Mouse (Mus musculus): ENCODE measurements around the gene Ano6. TPM values are rescaled to one million over a fixed set of nuclear protein-coding genes. Genes with fewer than 3 reads are reported as not detected.
A peak's percentile ranks its signal among the peaks of the same experiment; 100 is the strongest.

Gene Ano6
- 28.6 and 30.1 TPM in 2 replicates for polyA plus RNA-seq (2015; fragmentation: Nextera tagmentation; extraction: Ambion mirVana)

DNA sequence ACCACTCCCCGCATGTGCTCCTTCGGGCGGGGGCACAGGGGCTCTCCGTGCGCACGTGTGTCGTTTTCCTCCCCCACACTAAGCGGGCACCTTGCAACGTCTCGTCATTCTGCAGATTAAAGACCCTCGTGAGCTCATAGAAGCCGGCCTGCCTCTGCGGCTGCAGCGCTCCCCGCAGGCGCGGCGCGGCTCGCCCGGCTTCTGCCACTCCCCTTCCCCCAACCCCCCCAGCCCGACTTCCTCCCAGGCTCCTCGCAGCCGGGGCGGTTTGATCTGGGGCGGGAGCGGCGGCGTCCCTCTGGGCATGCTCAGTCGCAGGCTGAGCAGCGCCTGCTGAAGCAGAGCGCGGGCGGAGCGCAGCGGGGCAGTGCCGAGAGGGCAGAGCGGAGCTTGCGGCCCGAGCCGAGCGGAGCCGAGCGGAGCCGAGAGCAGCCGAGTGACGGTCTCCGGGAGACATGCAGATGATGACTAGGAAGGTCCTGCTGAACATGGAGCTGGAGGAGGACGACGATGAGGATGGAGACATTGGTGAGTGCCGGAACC, at the start of gene Ano6:
Ano6 (plus strand) TSS at position 315 of the 543 bp plus-strand sequence.
- Histone ChIP-seq H3K27ac (replicated peaks) (peak within 1 kb of the TSS; percentile 81), H3K4me2 (peak within 1 kb of the TSS; percentile 81), H3K36me3 (no peaks in the 10 kb centered on the region), H3K4me3 (peak within 1 kb of the TSS; percentile 65), H3K9ac (peak within 1 kb of the TSS; percentile 82), H3K9me3 (no peaks in the 10 kb centered on the region), H3K27me3 (no peaks in the 10 kb centered on the region), H3K4me1 (replicated peaks) (peaks cover 43% of the 10 kb centered on the region)
- ATAC-seq (ENCODE audit: low FRiP score, low read depth) = peak; percentile 97
- under 1% methylated on average over 51 of the region's 51 CpGs for WGBS

DNA sequence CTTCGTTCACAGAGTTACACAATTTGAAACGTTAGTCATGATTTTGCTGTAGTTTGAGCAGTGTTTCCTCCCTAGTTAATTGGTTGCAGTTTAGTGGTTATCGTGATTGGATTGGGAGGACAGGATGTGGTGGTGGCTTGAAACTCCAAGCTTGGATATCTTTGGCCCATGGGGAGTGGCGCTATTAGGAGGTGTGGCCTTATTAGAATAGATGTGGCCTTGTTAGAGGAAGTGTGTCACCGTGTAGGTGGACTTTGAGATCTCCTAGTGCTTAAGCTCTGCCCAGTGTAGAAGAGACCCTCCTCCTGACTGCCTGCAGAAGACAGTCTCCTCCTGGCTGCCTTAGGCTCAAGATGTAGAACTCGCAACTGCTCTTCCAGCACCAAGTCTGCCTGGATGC, 47.7 kb upstream of the Ano6 start:
- Histone ChIP-seq H3K9me3 (no peaks in the 10 kb centered on the region), H3K27ac (replicated peaks) (no peak overlapping the region), H3K4me2 (no peak overlapping the region), H3K4me3 (no peak overlapping the region), H3K4me1 (replicated peaks) (peaks cover 8% of the 10 kb centered on the region; the same call in 1 of the 2 replicates), H3K27me3 (no peaks in the 10 kb centered on the region), H3K9ac (no peak overlapping the region), H3K36me3 (no peaks in the 10 kb centered on the region)
- no peak for ATAC-seq (ENCODE audit: low FRiP score, low read depth)
- WGBS = 93% methylated on average over 6 of the region's 6 CpGs

DNA sequence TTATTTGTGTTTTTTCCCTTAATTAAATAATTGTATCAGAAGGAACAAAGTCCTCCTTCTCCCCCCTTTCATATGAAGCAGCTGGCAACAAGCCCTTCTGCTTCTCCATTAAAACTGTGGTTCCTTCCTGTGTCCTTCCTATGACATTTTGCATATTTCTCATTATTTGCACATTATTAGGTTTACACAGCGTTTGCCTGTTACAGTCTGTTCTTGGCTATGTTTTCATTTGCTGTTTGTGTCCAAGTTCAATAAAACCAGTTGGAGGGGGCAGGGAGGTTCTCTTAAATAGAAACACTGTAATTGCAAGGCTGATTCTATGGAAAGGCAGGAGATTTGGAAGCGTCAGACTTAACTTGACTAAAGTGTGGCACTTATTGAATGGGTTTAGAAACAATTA, 46.8 kb upstream of the Ano6 start:
- Histone ChIP-seq H3K4me1 (replicated peaks) (peaks cover 8% of the 10 kb centered on the region; the same call in 1 of the 2 replicates), H3K36me3 (no peaks in the 10 kb centered on the region), H3K4me2 (no peak overlapping the region), H3K9ac (no peak overlapping the region), H3K27ac (replicated peaks) (no peak overlapping the region), H3K4me3 (no peak overlapping the region), H3K9me3 (no peaks in the 10 kb centered on the region), H3K27me3 (no peaks in the 10 kb centered on the region)
- ATAC-seq (ENCODE audit: low FRiP score, low read depth) = no peak
- WGBS = 84% methylated on average over 2 of the region's 2 CpGs

DNA sequence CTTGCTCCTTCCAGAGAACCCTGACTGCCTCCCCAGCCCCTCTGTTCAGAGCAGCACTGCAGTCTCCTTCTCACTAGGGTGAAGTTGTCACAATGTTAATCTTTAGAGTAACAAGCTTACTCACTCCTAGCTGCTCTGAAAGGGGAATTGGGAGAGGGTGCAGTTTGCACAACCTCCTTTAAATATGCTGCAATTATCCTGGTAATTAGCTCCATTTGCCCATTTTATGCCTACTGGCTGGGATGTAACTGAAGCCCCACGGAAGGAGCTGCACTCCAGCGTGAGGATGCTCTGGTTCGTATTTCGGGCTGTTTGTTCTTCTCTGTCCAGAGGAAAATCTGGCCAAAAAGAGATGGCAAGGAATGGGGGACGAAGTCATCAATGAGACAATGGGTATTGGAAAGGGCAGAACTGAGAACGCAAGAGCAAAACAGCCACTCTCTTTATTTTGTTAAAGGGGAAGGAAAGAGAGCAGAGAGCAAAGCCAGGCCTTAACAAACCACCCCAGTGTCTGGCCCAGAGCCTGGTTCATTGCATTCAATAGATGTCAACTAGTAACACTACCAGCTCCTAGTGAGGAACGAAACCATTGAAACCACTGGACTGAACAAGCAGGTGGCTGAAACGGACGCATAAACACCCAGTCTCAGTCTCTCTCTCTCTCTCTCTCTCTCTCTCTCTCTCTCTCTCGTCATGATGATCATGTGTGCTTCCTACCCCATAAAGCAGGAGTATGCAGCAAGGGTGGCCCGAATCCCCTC, 45.1 kb upstream of the Ano6 start:
- no peak overlapping the region for H3K4me3 ChIP-seq
- H3K27ac ChIP-seq (replicated peaks) = no peak overlapping the region
- H3K27me3 ChIP-seq = no peaks in the 10 kb centered on the region
- H3K9ac ChIP-seq = no peak overlapping the region
- 62% methylated on average over 11 of the region's 11 CpGs for WGBS
- no peak overlapping the region for H3K4me2 ChIP-seq
- no peak for ATAC-seq (ENCODE audit: low FRiP score, low read depth)
- H3K4me1 ChIP-seq (replicated peaks) = peaks cover 8% of the 10 kb centered on the region; the same call in 1 of the 2 replicates
- H3K36me3 ChIP-seq = no peaks in the 10 kb centered on the region
- no peaks in the 10 kb centered on the region for H3K9me3 ChIP-seq

DNA sequence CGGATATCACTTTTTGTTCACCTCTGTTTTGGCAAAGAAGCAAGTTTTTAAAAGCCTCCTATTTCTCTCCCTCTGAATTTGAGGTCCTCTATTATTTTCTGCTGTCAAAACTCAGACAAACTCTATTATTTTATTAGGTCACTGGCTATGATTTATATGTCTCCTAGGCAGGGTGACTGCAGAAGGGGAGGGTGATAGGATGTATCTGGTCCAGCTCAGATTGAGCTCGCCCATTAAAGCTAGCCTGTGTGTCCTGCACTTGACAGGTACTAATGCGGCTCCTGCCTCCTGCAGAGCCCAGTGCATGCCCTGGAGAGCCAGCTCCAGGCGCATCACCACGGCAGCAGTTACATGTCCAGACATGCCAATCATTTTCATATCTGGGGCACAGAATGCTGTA, 44.1 kb upstream of the Ano6 start:
- no peak for ATAC-seq (ENCODE audit: low FRiP score, low read depth)
- Histone ChIP-seq H3K4me2 (no peak overlapping the region), H3K4me3 (no peak overlapping the region), H3K36me3 (no peaks in the 10 kb centered on the region), H3K9me3 (no peaks in the 10 kb centered on the region), H3K9ac (no peak overlapping the region), H3K4me1 (replicated peaks) (peaks cover 8% of the 10 kb centered on the region; the same call in 1 of the 2 replicates), H3K27me3 (no peaks in the 10 kb centered on the region), H3K27ac (replicated peaks) (no peak overlapping the region)
- 76% methylated on average over 5 of the region's 5 CpGs for WGBS

DNA sequence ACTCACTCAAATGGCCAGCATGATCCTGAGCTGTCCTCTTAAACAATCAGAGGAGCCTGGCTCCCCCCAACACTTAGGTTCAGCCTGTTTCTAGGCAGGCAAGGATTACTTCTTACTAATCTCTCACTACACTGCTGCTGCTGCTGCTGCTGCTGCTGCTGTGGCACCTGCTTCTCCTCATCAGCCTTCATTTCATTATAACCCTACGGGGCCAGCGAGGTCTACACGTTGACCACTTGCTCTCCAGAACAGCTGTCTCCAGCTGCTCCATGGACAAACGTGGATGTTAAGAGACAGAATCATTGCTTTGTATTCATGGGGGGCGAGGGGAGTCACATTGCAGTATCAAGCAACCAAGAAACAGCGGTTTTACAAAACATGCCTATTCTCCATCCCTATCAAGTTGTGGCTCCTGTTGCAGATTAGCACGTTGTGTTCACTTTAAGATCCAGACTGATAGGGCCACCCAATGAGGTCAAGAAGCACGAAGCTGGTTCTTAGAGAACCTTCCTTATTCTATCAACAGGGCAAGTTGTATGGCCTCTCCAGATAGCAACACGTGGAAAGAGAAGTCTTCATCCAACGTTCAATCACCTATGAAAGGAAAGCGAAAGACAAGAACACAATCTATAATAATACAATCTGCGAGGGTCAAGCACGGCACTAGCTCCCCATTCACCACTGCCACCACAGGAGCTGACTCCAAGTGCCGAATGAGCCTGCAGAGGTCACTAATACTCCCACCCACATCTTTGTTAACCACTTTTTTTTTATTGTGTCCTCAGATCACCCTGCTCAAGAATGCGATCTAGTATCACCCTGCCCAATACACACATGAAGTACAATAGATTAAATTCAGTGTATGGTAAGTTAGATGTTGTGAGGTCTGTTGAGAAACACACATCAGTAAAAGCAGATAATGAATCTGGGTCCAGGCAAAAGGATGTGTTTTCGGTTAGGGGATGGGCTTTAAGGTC, 43.4 kb upstream of the Ano6 start:
- ATAC-seq (ENCODE audit: low FRiP score, low read depth) = no peak
- 87% methylated on average over 16 of the region's 16 CpGs for WGBS
- Histone ChIP-seq H3K36me3 (no peaks in the 10 kb centered on the region), H3K27ac (replicated peaks) (no peak overlapping the region), H3K9me3 (no peaks in the 10 kb centered on the region), H3K4me1 (replicated peaks) (peaks cover 8% of the 10 kb centered on the region; the same call in 1 of the 2 replicates), H3K9ac (no peak overlapping the region), H3K4me2 (no peak overlapping the region), H3K27me3 (no peaks in the 10 kb centered on the region), H3K4me3 (no peak overlapping the region)

DNA sequence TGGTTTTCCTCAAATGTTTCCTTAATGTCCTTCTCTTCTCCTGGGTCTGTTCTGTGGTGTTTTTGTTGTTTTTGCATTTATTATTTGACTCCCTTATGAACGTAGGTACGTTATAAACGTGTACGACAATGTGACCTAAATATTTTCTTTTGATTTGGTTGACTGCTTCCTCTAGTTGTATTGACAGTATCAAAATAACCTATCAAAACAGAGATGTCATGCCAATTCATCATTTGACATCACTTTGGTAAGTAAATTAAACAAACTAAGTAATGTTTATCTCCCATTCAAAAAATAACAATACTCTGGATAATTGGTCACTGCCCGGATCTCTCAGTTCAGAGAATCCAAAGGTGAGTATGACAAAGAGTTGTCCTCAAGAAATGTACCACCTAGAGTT, 41.4 kb upstream of the Ano6 start:
- no peak for ATAC-seq (ENCODE audit: low FRiP score, low read depth)
- Histone ChIP-seq H3K9ac (no peak overlapping the region), H3K4me1 (replicated peaks) (peaks cover 8% of the 10 kb centered on the region; the same call in 1 of the 2 replicates), H3K27me3 (no peaks in the 10 kb centered on the region), H3K27ac (replicated peaks) (no peak overlapping the region), H3K36me3 (no peaks in the 10 kb centered on the region), H3K4me3 (no peak overlapping the region), H3K4me2 (no peak overlapping the region), H3K9me3 (no peaks in the 10 kb centered on the region)
- WGBS = 90% methylated on average over 5 of the region's 5 CpGs

DNA sequence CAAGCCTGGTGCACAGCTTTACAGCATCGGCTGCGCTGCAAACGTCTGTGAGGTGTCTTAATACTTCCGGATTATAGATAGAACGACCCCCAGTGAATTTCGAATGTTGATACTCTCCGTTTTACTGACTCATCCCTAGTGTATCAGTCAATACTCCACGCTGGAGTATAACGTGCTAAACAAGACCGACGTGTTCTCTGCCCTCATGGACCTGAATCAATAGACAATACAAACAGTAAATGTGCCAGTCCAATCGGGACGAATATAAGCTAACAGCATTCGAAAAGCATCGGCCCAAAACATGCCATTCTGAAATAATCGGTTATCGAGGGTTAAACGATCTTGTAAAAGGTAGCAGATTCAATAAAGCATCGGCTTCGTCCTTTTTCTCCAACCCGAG, 40.6 kb upstream of the Ano6 start:
- 91% methylated on average over 21 of the region's 21 CpGs for WGBS
- H3K9me3 ChIP-seq = no peaks in the 10 kb centered on the region
- no peak for ATAC-seq (ENCODE audit: low FRiP score, low read depth)

DNA sequence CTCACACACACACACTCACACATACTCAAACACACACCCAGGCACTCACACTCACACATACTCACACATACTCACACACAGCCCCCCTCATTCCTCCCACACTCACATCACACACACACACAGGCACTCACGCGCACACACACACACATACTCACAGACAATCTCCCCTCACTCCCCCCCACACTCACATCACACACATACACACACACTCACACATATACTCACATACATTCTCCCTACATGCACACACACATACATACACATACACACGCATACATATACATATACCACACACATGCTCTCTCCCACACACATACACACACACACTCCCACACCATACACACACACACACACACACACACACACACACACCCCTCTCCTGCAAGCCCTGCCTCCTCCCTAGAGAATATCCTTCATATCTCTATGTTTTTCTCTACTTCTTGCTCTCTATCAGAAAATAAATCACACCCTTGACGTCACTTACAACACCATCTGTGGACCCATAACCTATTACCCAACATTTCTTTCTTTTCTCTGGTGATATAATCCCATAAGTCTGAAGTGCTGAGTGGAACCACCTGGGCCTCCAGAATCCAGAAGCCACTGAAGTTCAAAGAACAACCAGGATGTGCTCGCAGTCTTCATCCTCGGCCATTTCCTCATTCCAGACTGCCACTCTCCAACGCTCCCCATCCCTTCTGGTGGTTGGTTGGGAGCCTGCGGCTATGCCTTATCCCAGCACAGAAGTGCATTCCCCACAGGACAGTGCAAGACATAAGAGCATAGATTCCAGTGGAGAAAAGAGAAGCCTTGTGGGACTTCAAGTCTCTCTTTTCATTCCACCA, 38.6 kb upstream of the Ano6 start:
- Histone ChIP-seq H3K4me3 (no peak overlapping the region), H3K36me3 (no peaks in the 10 kb centered on the region)
- WGBS = 90% methylated on average over 8 of the region's 8 CpGs

More for the DNA sequence above, 40.6 kb upstream of the Ano6 start:
- no peaks in the 10 kb centered on the region for H3K36me3 ChIP-seq
- H3K4me1 ChIP-seq (replicated peaks) = peaks cover 8% of the 10 kb centered on the region; the same call in 1 of the 2 replicates
- no peak overlapping the region for H3K9ac ChIP-seq
- H3K4me2 ChIP-seq = no peak overlapping the region
- H3K27ac ChIP-seq (replicated peaks) = no peak overlapping the region
- H3K4me3 ChIP-seq = no peak overlapping the region
- no peaks in the 10 kb centered on the region for H3K27me3 ChIP-seq

DNA sequence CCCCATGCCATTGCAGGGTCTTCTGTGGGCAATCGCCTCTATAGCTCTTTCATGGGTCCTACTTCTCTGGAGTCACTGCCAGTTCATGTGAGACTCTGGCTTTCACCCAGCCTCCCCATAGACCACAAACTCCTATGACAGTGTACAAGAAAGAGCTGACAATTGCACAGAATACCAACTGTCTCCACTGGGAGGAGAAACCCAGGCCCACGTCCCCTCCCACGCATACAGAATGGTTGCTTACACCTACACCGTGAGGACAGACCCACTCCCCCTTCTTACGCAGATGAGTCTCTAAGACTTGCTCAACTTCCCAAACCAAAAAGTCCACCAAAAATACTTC, 38.0 kb upstream of the Ano6 start:
- H3K4me1 ChIP-seq (replicated peaks) = 0 out of 2 replicates have a peak, but pooled peaks cover 5% of the 10 kb centered on the region
- no peak overlapping the region for H3K9ac ChIP-seq
- ATAC-seq (ENCODE audit: low FRiP score, low read depth) = no peak
- WGBS = 93% methylated on average over 5 of the region's 5 CpGs
- no peak overlapping the region for H3K27ac ChIP-seq (replicated peaks)
- no peak overlapping the region for H3K4me3 ChIP-seq
- H3K9me3 ChIP-seq = no peaks in the 10 kb centered on the region
- no peak overlapping the region for H3K4me2 ChIP-seq
- H3K27me3 ChIP-seq = no peaks in the 10 kb centered on the region
- H3K36me3 ChIP-seq = no peaks in the 10 kb centered on the region

More for the DNA sequence above, 38.6 kb upstream of the Ano6 start:
- H3K9me3 ChIP-seq = no peaks in the 10 kb centered on the region
- H3K27me3 ChIP-seq = no peaks in the 10 kb centered on the region
- H3K27ac ChIP-seq (replicated peaks) = no peak overlapping the region
- H3K4me1 ChIP-seq (replicated peaks) = 0 out of 2 replicates have a peak, but pooled peaks cover 2% of the 10 kb centered on the region
- ATAC-seq (ENCODE audit: low FRiP score, low read depth) = no peak
- H3K4me2 ChIP-seq = no peak overlapping the region
- H3K9ac ChIP-seq = no peak overlapping the region

DNA sequence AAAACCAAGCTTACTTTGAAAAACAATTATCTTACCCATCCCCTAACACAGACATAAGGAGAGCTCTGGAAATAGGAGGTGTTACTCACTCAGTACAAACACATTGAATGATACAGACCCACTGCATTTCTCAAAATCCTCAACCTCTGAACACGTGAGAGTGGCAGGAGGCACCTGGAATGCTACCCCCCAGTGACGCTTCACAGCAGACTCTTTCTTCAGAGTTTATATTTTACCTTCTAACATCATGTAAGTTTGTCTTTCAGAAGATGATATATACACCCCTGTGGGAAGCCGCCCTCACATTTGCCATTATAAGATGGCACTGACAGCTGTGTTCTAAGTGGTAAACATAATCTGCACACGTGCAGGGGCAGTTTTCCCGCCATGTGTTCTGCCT, 37.6 kb upstream of the Ano6 start:
- Histone ChIP-seq H3K9ac (no peak overlapping the region), H3K36me3 (no peaks in the 10 kb centered on the region), H3K4me3 (no peak overlapping the region), H3K27ac (replicated peaks) (no peak overlapping the region), H3K4me2 (no peak overlapping the region), H3K9me3 (no peaks in the 10 kb centered on the region), H3K27me3 (no peaks in the 10 kb centered on the region), H3K4me1 (replicated peaks) (0 out of 2 replicates have a peak, but pooled peaks cover 5% of the 10 kb centered on the region)
- no peak for ATAC-seq (ENCODE audit: low FRiP score, low read depth)
- WGBS = 77% methylated on average over 5 of the region's 5 CpGs

All from hindbrain, embryonic 15.5 days (tissue).